Mouse (Mus musculus) cerebellum, adult 2 months (tissue): Measurements from ENCODE around the gene Anks1b.

ENCODE experiments used
- CTCF ChIP-seq: fragments of 200-500 bp; IDR thresholded peaks from 2 replicates; pipeline ENCODE4 v1.5.1; 2011; ENCODE audit warnings: low read depth, mild to moderate bottlenecking, control low read depth, low read length, moderate library complexity, borderline replicate concordance; ENCODE audit not compliant: insufficient read depth
- POLR2A ChIP-seq: fragments of 200-500 bp; IDR thresholded peaks from 2 replicates; pipeline ENCODE4 v1.6.1; 2011; ENCODE audit warnings: low read length, control low read depth, borderline replicate concordance; ENCODE audit not compliant: insufficient read depth

GRCm38 (mm10) chr10:89868836-89869235 is 4.5 kb upstream of the Anks1b start:
- TF ChIP-seq CTCF (no peak), POLR2A (no peak)
